Mouse (Mus musculus): ENCODE data around the gene Med16.

Med16 gene

GRCm38 (mm10) chr10:79933145-79933679 lies 24.5 kb upstream of the Med16 start:
- DNase-seq (ENCODE audit: low read depth, low spot score), result no peak

GRCm38 (mm10) chr10:79932736-79933135 lies 24.0 kb upstream of the Med16 start:
- peak; percentile 86 for DNase-seq (ENCODE audit: low read depth, low spot score)

DNA sequence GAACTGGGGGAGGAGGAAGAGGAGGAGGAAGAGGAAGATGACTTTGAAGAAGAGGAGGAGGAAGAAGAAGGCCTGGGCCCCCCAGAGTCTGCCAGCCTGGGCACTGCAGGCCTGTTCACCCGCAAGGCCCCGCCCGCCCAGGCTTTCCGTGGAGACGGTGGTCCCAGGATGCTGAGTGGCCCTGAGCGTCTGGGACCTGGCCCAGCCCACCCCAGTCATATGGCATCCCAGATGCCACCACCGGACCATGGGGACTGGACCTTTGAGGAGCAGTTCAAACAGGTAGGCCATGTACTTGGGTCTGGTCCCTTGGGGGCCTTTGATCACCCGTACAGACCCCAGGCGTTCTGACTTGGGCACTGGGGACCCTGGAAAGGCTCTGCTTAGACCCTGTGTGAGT lies 23.1 kb upstream of the Med16 start:
- no peak for DNase-seq (ENCODE audit: low read depth, low spot score)

GRCm38 (mm10) chr10:79930826-79931186 lies 22.1 kb upstream of the Med16 start:
- DNase-seq (ENCODE audit: low read depth, low spot score), result no peak

DNA sequence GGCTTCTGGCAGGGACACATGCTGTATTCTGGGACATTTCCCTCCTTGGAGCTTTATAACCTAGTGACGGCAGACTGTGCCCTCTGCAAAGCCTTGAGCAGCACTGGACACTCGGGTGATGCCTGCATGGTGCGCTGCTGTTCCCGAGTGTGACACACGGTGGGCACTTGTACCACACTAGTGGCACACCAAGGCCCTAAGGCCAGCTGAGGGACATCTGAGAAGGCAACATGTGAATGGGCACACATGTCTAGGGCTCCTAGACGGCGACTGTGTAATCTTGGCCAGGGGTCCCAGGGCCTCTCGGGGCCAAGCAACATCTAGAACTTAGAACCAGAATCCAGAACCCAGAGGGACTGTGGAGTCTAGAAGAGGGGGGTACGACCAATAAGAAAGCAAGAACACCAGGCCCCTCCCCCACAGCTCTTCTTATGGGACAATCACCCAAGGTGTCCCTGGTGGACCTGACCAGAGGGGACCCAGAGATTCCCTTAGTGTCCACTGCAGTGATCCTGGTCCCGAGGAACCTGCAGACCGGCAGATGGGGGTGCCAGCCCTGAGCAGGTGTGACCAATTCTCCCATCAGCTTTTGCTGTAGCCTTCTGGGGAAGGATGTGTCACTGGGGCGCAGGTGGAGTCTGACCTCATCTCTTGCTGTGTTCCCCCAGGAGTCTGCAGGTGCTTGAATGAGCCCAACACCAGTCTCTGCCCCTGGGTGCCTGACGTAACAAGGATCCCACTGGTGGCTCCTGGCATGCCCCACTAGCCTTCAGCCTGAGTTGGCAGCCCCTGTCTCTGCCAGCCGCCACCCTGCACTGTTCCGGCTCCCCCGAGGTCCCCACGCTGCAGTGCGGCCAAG lies 21.5 kb upstream of the Med16 start:
- no peak for DNase-seq (ENCODE audit: low read depth, low spot score)

DNA sequence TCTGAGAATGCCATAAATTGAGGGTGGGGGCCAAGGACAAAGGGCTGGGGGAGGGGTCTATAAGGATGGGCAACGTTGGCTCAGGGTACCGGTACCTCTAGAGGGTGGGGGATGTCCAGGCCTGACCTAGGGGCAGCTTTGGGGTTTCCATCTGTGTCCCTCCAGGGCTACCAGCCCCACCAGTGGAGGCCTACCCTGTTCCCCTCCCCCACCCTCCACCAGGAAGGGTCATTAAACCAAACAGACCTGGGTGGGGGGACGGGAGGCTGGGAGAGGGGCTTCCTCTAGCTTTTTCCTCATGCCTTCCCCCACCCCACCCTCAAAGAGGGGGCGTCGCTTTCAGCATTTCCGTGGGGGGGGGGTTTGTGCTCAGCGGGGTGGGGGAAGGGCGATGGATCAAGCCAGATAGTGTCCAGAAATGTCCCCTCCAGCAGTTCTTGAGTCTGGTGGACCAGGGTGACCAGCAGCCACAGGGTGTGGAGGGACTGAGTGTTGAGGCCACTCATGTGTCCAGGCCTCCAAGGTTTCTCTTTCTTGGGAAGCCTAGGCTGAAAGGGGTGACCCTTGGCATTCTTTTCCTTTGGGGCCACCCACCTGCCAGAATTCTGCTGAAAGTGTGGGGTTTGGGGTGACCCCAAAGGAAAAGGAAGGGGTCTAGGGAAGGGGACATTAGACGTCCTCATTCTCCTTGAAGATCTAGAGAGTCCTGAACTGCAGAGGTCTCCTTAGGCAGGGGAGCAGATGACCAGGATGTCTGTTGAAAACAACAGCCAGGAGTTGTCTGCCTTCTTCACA lies 20.4 kb upstream of the Med16 start:
- no peak for DNase-seq (ENCODE audit: low read depth, low spot score)

DNA sequence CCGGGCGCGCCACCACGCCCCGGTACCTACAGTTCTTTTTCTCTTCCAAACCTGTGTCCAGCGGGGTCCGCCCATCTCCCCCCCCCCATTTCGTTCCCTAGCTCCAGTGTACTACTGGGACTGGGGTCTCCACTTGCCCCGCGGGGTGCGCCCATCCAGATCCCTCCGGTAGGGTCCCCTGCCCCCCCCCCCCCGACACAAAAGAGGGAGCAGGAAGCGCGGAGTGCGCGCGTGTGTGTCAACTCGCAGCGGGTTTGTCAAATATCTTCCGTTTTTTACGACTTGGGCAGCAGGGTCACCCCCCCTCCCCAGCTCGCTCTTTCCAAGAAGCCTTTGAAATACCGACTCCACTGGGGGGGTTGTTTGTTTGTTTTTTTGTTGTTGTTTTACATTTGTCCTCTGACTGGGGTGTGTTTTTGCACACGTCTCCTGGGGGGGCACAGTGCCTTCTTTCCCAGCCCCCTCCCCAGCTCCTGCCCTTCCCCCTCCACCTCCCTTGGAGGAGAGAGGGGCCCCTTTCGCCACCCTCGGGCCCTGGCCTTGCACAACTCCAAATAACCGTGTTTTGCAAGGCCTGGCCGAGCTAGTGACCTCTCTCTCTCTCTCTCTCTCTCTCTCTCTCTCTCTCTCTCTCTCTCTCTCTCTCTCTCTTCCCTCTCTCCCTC lies 19.4 kb upstream of the Med16 start:
- no peak for DNase-seq (ENCODE audit: low read depth, low spot score)

DNA sequence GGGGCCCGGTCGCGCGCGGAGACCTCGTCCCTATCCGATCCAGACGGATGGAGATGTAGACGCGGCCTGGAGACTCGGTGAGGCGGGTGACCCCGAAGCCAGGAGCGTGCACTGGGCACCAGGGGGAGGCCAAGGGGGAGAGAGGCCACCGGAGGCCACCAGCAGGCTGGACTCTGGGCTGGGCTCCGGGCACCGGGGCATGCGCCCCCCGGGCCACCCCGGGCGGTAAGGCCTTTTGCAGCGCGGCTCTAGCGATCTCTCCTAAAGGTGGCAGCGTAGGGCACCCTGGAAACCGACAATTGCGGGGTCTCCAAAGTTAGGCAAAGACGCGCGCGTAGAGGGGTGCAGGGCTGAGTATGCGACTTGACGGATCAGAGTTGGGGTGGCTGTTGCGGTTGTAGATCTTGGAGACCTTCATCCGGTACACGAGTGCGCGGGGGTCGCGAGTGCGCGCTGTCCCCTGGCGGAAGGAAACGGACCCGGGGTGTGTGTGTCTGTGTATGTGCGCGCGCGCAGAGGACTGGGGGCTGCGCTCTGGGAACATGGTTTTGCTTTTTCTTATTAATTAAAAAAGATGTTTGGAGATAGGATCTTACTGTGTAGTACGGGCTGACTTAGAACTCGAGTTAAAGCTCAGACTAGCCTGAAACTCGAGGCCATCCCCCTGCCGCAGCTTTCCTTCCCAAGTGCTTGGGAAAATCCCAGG lies 18.8 kb upstream of the Med16 start:
- DNase-seq (ENCODE audit: low read depth, low spot score), result no peak

DNA sequence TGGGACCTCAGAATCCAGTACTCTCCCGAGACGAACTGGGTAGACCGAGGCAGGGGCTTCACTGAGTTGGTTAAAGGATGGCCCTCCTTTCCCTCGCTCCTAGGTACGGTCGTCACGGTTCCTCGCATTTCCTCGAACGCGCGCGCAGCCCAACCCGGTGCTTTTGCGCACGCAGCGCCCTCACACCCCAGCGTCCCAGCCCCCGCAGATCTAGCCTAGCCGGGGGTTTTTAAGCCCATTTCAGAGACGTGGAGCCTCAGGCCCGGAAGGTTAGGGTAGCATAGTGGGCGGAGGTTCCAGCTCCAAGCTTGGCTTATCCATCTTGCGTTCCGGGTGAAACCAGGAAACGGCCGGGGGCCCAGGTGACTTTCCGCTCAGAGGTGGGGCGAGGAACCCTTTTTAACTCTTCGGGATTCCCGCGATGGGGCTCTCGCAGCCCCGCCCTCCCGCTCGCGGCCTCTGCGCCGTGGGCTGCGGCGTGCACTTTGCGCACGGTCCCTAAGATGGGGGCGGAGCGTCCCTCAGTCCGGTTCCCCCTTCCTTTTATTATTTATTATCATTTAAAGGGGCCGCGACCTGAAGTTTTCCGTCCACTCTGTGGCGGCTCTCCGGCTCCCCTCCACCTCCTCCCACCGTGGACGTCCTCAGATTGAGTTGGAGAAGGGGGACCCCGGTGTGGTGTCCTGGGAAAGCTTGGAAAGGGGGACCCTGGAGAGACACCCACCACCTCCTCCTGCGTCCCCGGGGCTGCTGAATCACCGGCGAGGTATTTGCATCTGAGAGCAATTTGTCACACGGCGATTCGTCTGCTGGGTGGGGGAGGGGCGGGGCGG lies 18.0 kb upstream of the Med16 start, which contains the start of gene Arid3a:
TSS of gene Arid3a (plus strand) at position 553 of the 833 bp plus-strand sequence.
- DNase-seq (ENCODE audit: low read depth, low spot score), result peak; percentile 95

DNA sequence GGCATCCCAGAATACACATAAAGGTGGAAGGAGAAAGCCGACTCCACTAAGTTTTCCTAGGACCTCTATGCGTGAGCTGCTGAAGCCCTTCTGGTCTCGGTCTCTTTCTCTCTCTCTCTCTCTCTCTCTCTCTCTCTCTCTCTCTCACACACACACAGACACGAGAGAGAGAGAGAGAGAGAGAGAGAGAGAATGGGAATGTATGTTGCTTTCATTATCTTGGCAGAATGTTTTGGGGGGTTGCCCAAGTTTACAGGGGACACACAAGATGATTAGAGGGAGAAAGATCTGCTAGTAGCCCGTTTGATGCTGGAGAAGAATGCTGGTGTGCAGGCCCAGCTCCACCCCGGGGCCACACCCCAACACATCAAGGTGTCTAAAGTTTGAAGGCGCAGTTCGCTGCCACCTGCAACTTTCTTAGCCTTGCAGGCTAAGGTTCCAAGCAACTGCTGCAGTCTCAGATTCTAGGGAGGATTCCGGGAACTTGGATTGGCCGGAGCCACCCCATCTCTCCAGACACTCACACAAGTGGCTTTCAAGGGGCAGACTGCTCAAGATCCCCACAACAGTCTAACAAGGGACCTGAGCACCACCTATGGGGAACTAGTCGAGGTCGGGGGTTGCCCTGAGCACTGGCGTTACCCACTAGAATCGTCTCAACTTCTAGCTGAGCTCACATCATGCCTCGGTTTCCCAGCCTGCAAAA lies 17.2 kb upstream of the Med16 start:
- DNase-seq (ENCODE audit: low read depth, low spot score), result no peak

DNA sequence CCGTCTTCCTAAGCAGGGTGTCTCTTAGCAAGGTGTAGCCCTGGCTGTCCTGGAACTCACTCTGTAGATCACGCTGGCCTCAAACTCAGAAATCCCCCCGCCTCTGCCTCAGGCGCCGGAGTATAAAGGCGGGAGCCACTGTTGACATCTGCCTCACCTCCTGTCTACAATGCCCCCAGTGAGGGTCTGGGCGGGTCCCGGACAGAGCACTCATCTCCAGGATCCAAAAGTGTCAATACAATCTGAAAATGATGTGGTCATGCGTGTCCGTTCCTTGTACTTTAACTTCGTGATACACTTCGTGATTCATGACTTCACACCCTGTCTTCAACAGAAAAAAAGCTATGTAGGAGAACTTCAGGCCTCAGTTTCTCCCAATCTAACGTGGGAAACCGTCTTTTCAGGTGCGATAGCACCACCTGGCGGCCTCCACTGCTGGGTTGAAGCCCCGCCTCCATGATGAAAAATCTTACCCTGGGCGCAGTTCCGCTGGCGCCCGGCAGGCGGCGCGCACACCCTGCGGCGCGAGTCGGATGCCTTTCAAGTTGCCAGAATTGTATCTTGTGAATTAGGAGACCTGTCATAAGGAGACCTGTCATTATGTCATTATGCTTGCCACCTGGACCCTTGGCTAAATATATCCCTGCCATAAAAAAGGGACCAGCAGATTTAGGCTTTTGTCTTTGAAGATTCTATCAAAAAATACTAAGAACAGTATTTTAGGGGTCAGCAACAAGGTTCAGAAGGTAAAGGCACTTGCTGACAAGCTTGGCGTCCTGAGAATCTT lies 16.5 kb upstream of the Med16 start:
- peak; percentile 88 for DNase-seq (ENCODE audit: low read depth, low spot score)

- DNase-seq (ENCODE audit: low read depth, low spot score), result no peak
Observed at GRCm38 (mm10) chr10:79921572-79921971, 12.8 kb upstream of the Med16 start.

- no peak for DNase-seq (ENCODE audit: low read depth, low spot score)
Observed at GRCm38 (mm10) chr10:79920958-79921535, 12.3 kb upstream of the Med16 start, which contains the start of gene R3hdm4. TSS of gene R3hdm4 (minus strand) at chr10:79921208.

DNA sequence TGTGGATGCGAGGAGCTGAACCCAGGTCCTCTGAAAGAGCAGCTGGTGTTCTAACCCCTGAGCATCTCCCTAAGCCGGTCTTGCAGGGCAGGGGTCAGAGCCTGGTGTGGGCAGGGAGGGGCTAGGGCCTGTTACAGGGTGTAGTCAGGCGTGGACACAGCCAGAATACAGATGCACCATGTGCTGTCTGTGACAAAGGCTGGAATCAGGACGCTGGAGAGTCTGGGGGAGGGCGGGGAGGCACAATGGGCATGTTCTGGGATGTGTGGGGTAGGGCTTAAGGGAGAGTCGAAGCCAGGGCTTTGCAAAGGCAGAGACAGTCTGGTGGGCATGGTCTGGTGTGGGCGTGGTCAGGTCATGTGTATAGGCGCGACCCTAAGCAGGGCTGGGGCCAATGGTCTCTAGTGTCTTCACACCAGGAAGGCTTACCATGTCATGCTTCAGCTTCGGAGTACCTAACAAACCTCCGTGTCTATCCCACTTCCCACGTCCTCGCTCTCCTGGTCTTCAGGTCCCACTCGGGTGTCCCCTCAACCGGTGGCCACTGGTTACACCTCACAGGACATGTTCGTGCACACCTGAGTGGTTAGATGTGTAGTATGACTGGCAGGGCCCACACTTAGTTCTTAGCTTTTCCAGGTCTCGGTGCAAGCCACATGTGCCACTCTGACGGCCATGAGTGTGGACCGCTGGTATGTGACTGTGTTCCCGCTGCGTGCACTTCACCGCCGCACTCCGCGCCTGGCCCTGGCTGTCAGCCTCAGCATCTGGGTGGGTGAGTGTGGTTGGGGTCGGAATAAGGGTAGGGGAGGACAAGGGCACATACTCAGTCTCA lies 11.6 kb upstream of the Med16 start:
- DNase-seq (ENCODE audit: low read depth, low spot score), result no peak

DNA sequence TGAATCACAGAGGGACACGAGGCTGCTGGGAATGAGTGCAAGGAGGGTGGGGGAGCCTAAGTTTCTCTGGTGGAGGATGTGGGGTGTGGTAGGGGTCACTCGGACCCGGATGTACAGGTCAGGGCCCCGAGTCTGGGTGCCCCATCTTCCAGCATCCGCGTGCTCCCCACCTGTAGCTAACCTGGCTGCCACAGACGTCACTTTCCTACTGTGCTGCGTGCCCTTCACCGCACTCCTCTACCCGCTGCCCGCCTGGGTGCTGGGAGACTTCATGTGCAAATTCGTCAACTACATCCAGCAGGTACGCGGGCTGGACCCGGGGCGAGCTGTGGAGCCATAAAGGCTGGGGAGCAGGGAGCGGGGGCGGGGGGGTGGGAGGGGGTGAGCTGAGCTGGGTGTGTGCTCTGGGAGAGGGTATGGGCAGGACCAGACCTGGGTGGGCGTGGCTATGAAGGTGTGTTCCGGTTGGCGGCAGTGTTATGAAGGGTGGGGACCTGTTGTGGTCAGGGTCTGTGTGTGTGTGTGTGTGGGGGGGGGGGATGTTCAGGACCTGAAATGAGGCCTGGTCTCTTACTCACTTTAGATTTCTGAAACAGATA lies 10.6 kb upstream of the Med16 start:
- DNase-seq (ENCODE audit: low read depth, low spot score), result no peak

GRCm38 (mm10) chr10:79918231-79919078 lies 9.7 kb upstream of the Med16 start:
- DNase-seq (ENCODE audit: low read depth, low spot score), result no peak
